Mouse (Mus musculus): Measurements from ENCODE around the gene Tnfsf11.

GRCm38 (mm10) chr14:78351544-78351943 lies 43.7 kb upstream of the Tnfsf11 start:
- TF ChIP-seq CTCF (conservative IDR thresholded peaks at IDR 0.05; ENCODE audit: low read length) = no peak
- TF ChIP-seq POU5F1 (IDR thresholded peaks at IDR 0.05; ENCODE audit: borderline replicate concordance, low read length) = no peak
- TF ChIP-seq NANOG (IDR thresholded peaks at IDR 0.05; ENCODE audit: borderline replicate concordance, low read length) = no peak
